8 mouse cellular contexts compared by ENCODE assay signal in the genomic region with DNA sequence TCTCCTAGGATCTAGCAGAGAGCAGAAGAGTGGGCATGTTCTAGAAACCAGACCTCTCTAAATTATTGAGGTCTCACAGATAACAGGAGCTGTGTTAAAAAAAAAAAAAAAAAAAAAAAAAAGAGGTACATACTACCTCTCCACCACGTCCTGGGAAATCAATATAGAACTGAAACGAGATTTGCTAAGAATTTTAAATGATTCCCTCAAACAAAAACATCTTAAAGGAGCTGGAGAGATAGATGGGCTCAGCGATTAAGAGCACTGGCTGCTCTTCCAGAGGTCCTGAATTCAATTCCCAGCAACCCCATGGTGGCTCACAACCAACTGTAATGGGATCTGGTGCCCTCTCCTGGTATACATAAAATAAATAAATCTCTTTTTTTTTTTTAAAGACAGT. TPM values are rescaled to one million over a fixed set of nuclear protein-coding genes. Genes with fewer than 3 reads are reported as not detected.
DNase-seq lines count a peak whose midpoint lies in the region; ATAC-seq and TF ChIP-seq lines count a peak whose summit lies in the region.

No protein-coding gene starts in this region.

- peak overlapping the region; percentile 85 for H3K9ac ChIP-seq in heart, embryonic 13.5 days
- peak overlapping the region; percentile 62 for H3K9ac ChIP-seq in midbrain, embryonic 12.5 days (replicated peaks)

- H3K27ac ChIP-seq in heart, embryonic 13.5 days (replicated peaks): peak overlapping the region; percentile 94
- peak overlapping the region; percentile 96 for H3K27ac ChIP-seq in hindbrain, embryonic 10.5 days
- H3K27ac ChIP-seq in midbrain, embryonic 12.5 days (replicated peaks): peak overlapping the region; percentile 92

- H3K36me3 ChIP-seq in heart, embryonic 13.5 days: no peaks in the 10 kb centered on the region
- H3K36me3 ChIP-seq in G1E (replicated peaks): peaks cover 9% of the 10 kb centered on the region
- no peaks in the 10 kb centered on the region for H3K36me3 ChIP-seq in hindbrain, embryonic 10.5 days
- no peaks in the 10 kb centered on the region for H3K36me3 ChIP-seq in midbrain, embryonic 12.5 days

- no peak for ATAC-seq in heart, embryonic 13.5 days (ENCODE audit: extremely low read depth, insufficient number of reproducible peaks, low FRiP score, low TSS enrichment)
- ATAC-seq in G1E (ENCODE audit: extremely low read depth, insufficient number of reproducible peaks, low FRiP score, poor library complexity, severe bottlenecking): no peak
- no peak for ATAC-seq in midbrain, embryonic 12.5 days (ENCODE audit: low FRiP score, low read depth)
- ATAC-seq in erythroid progenitor cell, adult 5-6 weeks (replicated peaks; ENCODE audit: low FRiP score, poor library complexity, severe bottlenecking): no peak

- H3K4me2 ChIP-seq in heart, embryonic 13.5 days: peak overlapping the region; percentile 80
- H3K4me2 ChIP-seq in midbrain, embryonic 12.5 days (replicated peaks): peak overlapping the region; percentile 61

- peaks cover 23% of the 10 kb centered on the region for H3K4me1 ChIP-seq in heart, embryonic 13.5 days
- H3K4me1 ChIP-seq in G1E (ENCODE audit: insufficient read depth, low read depth, low read length): peaks cover 26% of the 10 kb centered on the region
- peaks cover 20% of the 10 kb centered on the region for H3K4me1 ChIP-seq in hindbrain, embryonic 10.5 days (replicated peaks)
- H3K4me1 ChIP-seq in midbrain, embryonic 12.5 days: peaks cover 12% of the 10 kb centered on the region

- no peaks in the 10 kb centered on the region for H3K9me3 ChIP-seq in heart, embryonic 13.5 days
- H3K9me3 ChIP-seq in G1E (replicated peaks): no peaks in the 10 kb centered on the region
- H3K9me3 ChIP-seq in hindbrain, embryonic 10.5 days: no peaks in the 10 kb centered on the region
- H3K9me3 ChIP-seq in midbrain, embryonic 12.5 days: no peaks in the 10 kb centered on the region

- DNase-seq in heart, postnatal 14 days: no peak
- DNase-seq in G1E (ENCODE audit: low spot score): no peak
- no peak for DNase-seq in hindbrain, embryonic 10.5 days (ENCODE audit: low spot score)
- no peak for DNase-seq in thymus, postnatal 25 days
- no peak for DNase-seq in yolk sac, embryonic 10.5 days (ENCODE audit: low spot score)

- no peak for TF ChIP-seq CTCF in G1E (IDR thresholded peaks at IDR 0.05; ENCODE audit: low read depth, low read length)

- WGBS in heart, embryonic 13.5 days: 48% methylated on average over 3 of the region's 3 CpGs
- WGBS in hindbrain, embryonic 10.5 days: 62% methylated on average over 3 of the region's 3 CpGs
- 65% methylated on average over 3 of the region's 3 CpGs for WGBS in midbrain, embryonic 12.5 days

- intact Hi-C loops in heart, postnatal 14 days (cut with DNase I): no loop called here

- H3K27me3 ChIP-seq in heart, embryonic 13.5 days (replicated peaks): no peaks in the 10 kb centered on the region
- no peaks in the 10 kb centered on the region for H3K27me3 ChIP-seq in G1E (ENCODE audit: insufficient read depth, low read length)
- no peaks in the 10 kb centered on the region for H3K27me3 ChIP-seq in hindbrain, embryonic 10.5 days (ENCODE audit: insufficient read depth, poor library complexity, severe bottlenecking)
- no peaks in the 10 kb centered on the region for H3K27me3 ChIP-seq in midbrain, embryonic 12.5 days

- peak overlapping the region; percentile 77 for H3K4me3 ChIP-seq in heart, embryonic 13.5 days
- H3K4me3 ChIP-seq in G1E (ENCODE audit: low read depth, low read length): peak overlapping the region; percentile 91
- peak overlapping the region; percentile 71 for H3K4me3 ChIP-seq in hindbrain, embryonic 10.5 days
- H3K4me3 ChIP-seq in midbrain, embryonic 12.5 days: peak overlapping the region; percentile 85

RNA-seq across cellular contexts. Expression of a gene that starts 1.1 kb away (rescaled TPM):
- polyA plus RNA-seq in heart, embryonic 13.5 days (2015; fragmentation: Nextera tagmentation; extraction: Ambion mirVana): 56.3 and 61.3 TPM in 2 replicates
- 10 to 100 TPM; 54.4 to 55.7 TPM for total RNA-seq in heart, postnatal 14 days (2021)
- 60.1 and 61.9 TPM in 2 replicates for total RNA-seq in G1E (2014; fragmentation: Nextera tagmentation)
- 24.1 and 27.8 TPM in 2 replicates for total RNA-seq in G1E (2017)
- 18.0 and 19.1 TPM in 2 replicates for polyA plus RNA-seq in G1E (2012)
- 44.2 and 51.6 TPM in 2 replicates for polyA plus RNA-seq in hindbrain, embryonic 10.5 days (2016; fragmentation: Nextera tagmentation; extraction: Ambion mirVana)
- 49.9 and 50.1 TPM in 2 replicates for polyA plus RNA-seq in midbrain, embryonic 12.5 days (2016; fragmentation: Nextera tagmentation; extraction: Ambion mirVana)
- total RNA-seq in erythroid progenitor cell, adult 5-6 weeks (2015; ENCODE audit: low replicate concordance): 15.1 and 31.4 TPM in 2 replicates
- total RNA-seq in erythroid progenitor cell, adult 5-6 weeks (2017; ENCODE audit: low replicate concordance): 6.5 and 16.3 TPM in 2 replicates

RNA-seq across cellular contexts. Expression of a gene that starts 1.1 kb away (rescaled TPM):
- 21.1 and 22.0 TPM in 2 replicates for polyA plus RNA-seq in heart, embryonic 13.5 days (2015; fragmentation: Nextera tagmentation; extraction: Ambion mirVana)
- 10 to 100 TPM; 31.9 to 34.2 TPM for total RNA-seq in heart, postnatal 14 days (2021)
- total RNA-seq in G1E (2014; fragmentation: Nextera tagmentation) (172 and 179 TPM in 2 replicates), G1E (2017) (54.4 and 60.5 TPM in 2 replicates)
- polyA plus RNA-seq in G1E (2012): 8.4 and 11.3 TPM in 2 replicates
- polyA plus RNA-seq in hindbrain, embryonic 10.5 days (2016; fragmentation: Nextera tagmentation; extraction: Ambion mirVana): 36.9 and 42.6 TPM in 2 replicates
- polyA plus RNA-seq in midbrain, embryonic 12.5 days (2016; fragmentation: Nextera tagmentation; extraction: Ambion mirVana): 43.3 and 45.8 TPM in 2 replicates
- 63.8 and 64.6 TPM in 2 replicates for total RNA-seq in erythroid progenitor cell, adult 5-6 weeks (2015; ENCODE audit: low replicate concordance)
- total RNA-seq in erythroid progenitor cell, adult 5-6 weeks (2017; ENCODE audit: low replicate concordance): 53.6 and 64.2 TPM in 2 replicates

RNA-seq across cellular contexts. Expression of a gene that starts 44.8 kb away (rescaled TPM):
- polyA plus RNA-seq in heart, embryonic 13.5 days (2015; fragmentation: Nextera tagmentation; extraction: Ambion mirVana): 43.8 and 46.5 TPM in 2 replicates
- total RNA-seq in heart, postnatal 14 days (2021): 10 to 100 TPM; 30.8 to 31.9 TPM
- total RNA-seq in G1E (2014; fragmentation: Nextera tagmentation): 240 and 241 TPM in 2 replicates
- total RNA-seq in G1E (2017): 50.4 and 68.5 TPM in 2 replicates
- 121 and 212 TPM in 2 replicates for polyA plus RNA-seq in G1E (2012)
- polyA plus RNA-seq in hindbrain, embryonic 10.5 days (2016; fragmentation: Nextera tagmentation; extraction: Ambion mirVana): 34.3 and 41.3 TPM in 2 replicates
- 21.6 and 27.0 TPM in 2 replicates for polyA plus RNA-seq in midbrain, embryonic 12.5 days (2016; fragmentation: Nextera tagmentation; extraction: Ambion mirVana)
- 125 and 176 TPM in 2 replicates for total RNA-seq in erythroid progenitor cell, adult 5-6 weeks (2015; ENCODE audit: low replicate concordance)
- total RNA-seq in erythroid progenitor cell, adult 5-6 weeks (2017; ENCODE audit: low replicate concordance): 27.1 and 35.6 TPM in 2 replicates

RNA-seq across cellular contexts. Expression of a gene that starts 56.5 kb away (rescaled TPM):
- 11.7 and 13.0 TPM in 2 replicates for polyA plus RNA-seq in heart, embryonic 13.5 days (2015; fragmentation: Nextera tagmentation; extraction: Ambion mirVana)
- total RNA-seq in heart, postnatal 14 days (2021): 10 to 100 TPM; 25.8 to 30.2 TPM
- total RNA-seq in G1E (2014; fragmentation: Nextera tagmentation) (25.8 and 27.3 TPM in 2 replicates), G1E (2017) (24.2 and 25.1 TPM in 2 replicates)
- polyA plus RNA-seq in G1E (2012): 20.2 and 35.8 TPM in 2 replicates
- 8.9 and 13.5 TPM in 2 replicates for polyA plus RNA-seq in hindbrain, embryonic 10.5 days (2016; fragmentation: Nextera tagmentation; extraction: Ambion mirVana)
- 14.7 and 16.2 TPM in 2 replicates for polyA plus RNA-seq in midbrain, embryonic 12.5 days (2016; fragmentation: Nextera tagmentation; extraction: Ambion mirVana)
- total RNA-seq in erythroid progenitor cell, adult 5-6 weeks (2015; ENCODE audit: low replicate concordance): 28.9 and 31.7 TPM in 2 replicates
- total RNA-seq in erythroid progenitor cell, adult 5-6 weeks (2017; ENCODE audit: low replicate concordance): 45.2 and 72.3 TPM in 2 replicates
